Mouse (Mus musculus) G1E (cell line): Measurements from ENCODE around the gene Syn3. TPM values are rescaled to one million over a fixed set of nuclear protein-coding genes. Genes with fewer than 3 reads are reported as not detected.

Experiments used
- ATAC-seq: 2 replicates; pipeline ENCODE4 v1.8.0; 2016; ENCODE audit warnings: mild to moderate bottlenecking; ENCODE audit not compliant: insufficient number of reproducible peaks, poor library complexity, low FRiP score, severe bottlenecking; ENCODE audit errors: extremely low read depth
- DNase-seq: peaks from one replicate; pipeline ENCODE4 v3.0.0; 2012; ENCODE audit warnings: low spot score
- H3K27me3 ChIP-seq: 2 replicates; pipeline ENCODE4 v1.6.1; 2012; ENCODE audit warnings: mild to moderate bottlenecking, low read length, inconsistent platforms; ENCODE audit not compliant: insufficient read depth
- H3K36me3 ChIP-seq: replicated peaks from 2 replicates; pipeline ENCODE3; 2012; ENCODE audit warnings: mild to moderate bottlenecking, inconsistent platforms
- H3K4me1 ChIP-seq: 2 replicates; pipeline ENCODE4 v1.6.1; 2012; ENCODE audit warnings: low read depth, low read length, inconsistent platforms, mixed read lengths; ENCODE audit not compliant: insufficient read depth
- H3K4me3 ChIP-seq: 2 replicates; pipeline ENCODE4 v1.5.1; 2012; ENCODE audit warnings: low read depth, mild to moderate bottlenecking, inconsistent platforms, low read length, moderate library complexity, mixed read lengths
- H3K9me3 ChIP-seq: replicated peaks from 2 replicates; pipeline ENCODE4 v1.6.1; 2012; ENCODE audit warnings: inconsistent platforms
- CTCF ChIP-seq: IDR thresholded peaks from 2 replicates; pipeline ENCODE4 v1.5.1; 2012; ENCODE audit warnings: low read depth, low read length, inconsistent platforms, mixed read lengths
- GATA1 ChIP-seq: IDR thresholded peaks from 2 replicates; pipeline ENCODE4 v1.6.1; 2012; ENCODE audit warnings: borderline replicate concordance, low read length, inconsistent platforms, mixed read lengths
- GATA2 ChIP-seq: IDR thresholded peaks from 2 replicates; pipeline ENCODE4 v1.6.1; 2012; ENCODE audit warnings: low read depth, low read length, inconsistent platforms, borderline replicate concordance
- POLR2AphosphoS5 ChIP-seq: IDR thresholded peaks from 2 replicates; pipeline ENCODE4 v1.6.1; 2012; ENCODE audit warnings: low read depth, low read length, inconsistent platforms; ENCODE audit not compliant: insufficient replicate concordance
- TAL1 ChIP-seq: conservative IDR thresholded peaks from 2 replicates; pipeline ENCODE4 v1.6.1; 2012; ENCODE audit warnings: low read depth, low read length, inconsistent platforms, mixed read lengths
- polyA plus RNA-seq: library from polyadenylated mRNA; stranded (reverse); fragments of >175 nt; gene quantifications from 2 replicates; pipeline ENCODE4 v1.2.3, GENCODE M21; 2012
- total RNA-seq, 2 experiments: library from RNA; stranded (forward) in 1 of 2; stranded (reverse) in 1 of 2; fragments of 200-1000 nt in 1 of 2; fragments of >200 nt in 1 of 2; fragmentation: Nextera tagmentation in 1 of 2; gene quantifications; 2 replicates each; pipeline ENCODE4 v1.2.3; 2014 to 2017

Syn3 gene
- total and polyA plus RNA-seq, 3 experiments, result 0.44 TPM; not detected in 2

- Histone ChIP-seq H3K36me3 (no peaks in the 10 kb centered on the region), H3K4me1 (peaks cover 3% of the 10 kb centered on the region; the same call in 1 of the 2 replicates), H3K9me3 (no peaks in the 10 kb centered on the region), H3K27me3 (peaks cover 7% of the 10 kb centered on the region), H3K4me3 (no peak overlapping the region)
- TF ChIP-seq TAL1 (no peak), GATA1 (no peak), POLR2AphosphoS5 (no peak), GATA2 (no peak), CTCF (no peak)
- ATAC-seq (no peak), DNase-seq (no peak)
Measured at GRCm38 (mm10) chr10:86495851-86496250, 2.8 kb downstream of the Syn3 start.

- H3K9me3 ChIP-seq, result no peaks in the 10 kb centered on the region
- no peaks in the 10 kb centered on the region for H3K36me3 ChIP-seq
- no peak overlapping the region for H3K4me3 ChIP-seq
- no peaks in the 10 kb centered on the region for H3K27me3 ChIP-seq
- TF ChIP-seq TAL1 (no peak), CTCF (no peak), POLR2AphosphoS5 (no peak), GATA2 (no peak), GATA1 (no peak)
- DNase-seq (no peak), ATAC-seq (no peak)
- H3K4me1 ChIP-seq, result no peaks in the 10 kb centered on the region
Measured at GRCm38 (mm10) chr10:86493140-86493539, 5.6 kb downstream of the Syn3 start.

GRCm38 (mm10) chr10:86492089-86492907, 6.4 kb downstream of the Syn3 start:
- no peaks in the 10 kb centered on the region for H3K4me1 ChIP-seq

GRCm38 (mm10) chr10:86491316-86492088, 7.2 kb downstream of the Syn3 start:
- H3K4me3 ChIP-seq, result no peak overlapping the region
- ATAC-seq, result no peak

More at GRCm38 (mm10) chr10:86492089-86492907, 6.4 kb downstream of the Syn3 start:
- DNase-seq (no peak), ATAC-seq (no peak)
- TF ChIP-seq TAL1 (no peak), GATA1 (no peak), GATA2 (no peak), CTCF (no peak), POLR2AphosphoS5 (no peak)
- no peaks in the 10 kb centered on the region for H3K9me3 ChIP-seq
- H3K36me3 ChIP-seq, result no peaks in the 10 kb centered on the region
- H3K4me3 ChIP-seq, result no peak overlapping the region
- H3K27me3 ChIP-seq, result no peaks in the 10 kb centered on the region

GRCm38 (mm10) chr10:86488544-86488943, 10.2 kb downstream of the Syn3 start:
- DNase-seq, result no peak
- TF ChIP-seq GATA2 (no peak), TAL1 (no peak), GATA1 (no peak), POLR2AphosphoS5 (no peak), CTCF (no peak)
- no peak for ATAC-seq
- Histone ChIP-seq H3K27me3 (no peaks in the 10 kb centered on the region), H3K4me3 (no peak overlapping the region), H3K4me1 (no peaks in the 10 kb centered on the region), H3K36me3 (no peaks in the 10 kb centered on the region), H3K9me3 (no peaks in the 10 kb centered on the region)

More at GRCm38 (mm10) chr10:86491316-86492088, 7.2 kb downstream of the Syn3 start:
- Histone ChIP-seq H3K9me3 (no peaks in the 10 kb centered on the region), H3K4me1 (no peaks in the 10 kb centered on the region), H3K27me3 (no peaks in the 10 kb centered on the region), H3K36me3 (no peaks in the 10 kb centered on the region)
- no peak for TF ChIP-seq POLR2AphosphoS5
- TF ChIP-seq GATA2, result no peak
- no peak for TF ChIP-seq TAL1
- no peak for TF ChIP-seq CTCF
- no peak for TF ChIP-seq GATA1
- DNase-seq, result no peak

GRCm38 (mm10) chr10:86485971-86486370, 12.7 kb downstream of the Syn3 start:
- no peaks in the 10 kb centered on the region for H3K27me3 ChIP-seq
- TF ChIP-seq POLR2AphosphoS5, result no peak
- no peak for TF ChIP-seq TAL1
- no peak for TF ChIP-seq GATA1
- TF ChIP-seq CTCF, result no peak
- no peak for TF ChIP-seq GATA2
- DNase-seq, result no peak
- no peaks in the 10 kb centered on the region for H3K36me3 ChIP-seq
- H3K4me3 ChIP-seq, result no peak overlapping the region
- H3K4me1 ChIP-seq, result no peaks in the 10 kb centered on the region
- no peak for ATAC-seq
- H3K9me3 ChIP-seq, result no peaks in the 10 kb centered on the region
